22 mouse cellular contexts compared by ENCODE assay signal in the genomic region with DNA sequence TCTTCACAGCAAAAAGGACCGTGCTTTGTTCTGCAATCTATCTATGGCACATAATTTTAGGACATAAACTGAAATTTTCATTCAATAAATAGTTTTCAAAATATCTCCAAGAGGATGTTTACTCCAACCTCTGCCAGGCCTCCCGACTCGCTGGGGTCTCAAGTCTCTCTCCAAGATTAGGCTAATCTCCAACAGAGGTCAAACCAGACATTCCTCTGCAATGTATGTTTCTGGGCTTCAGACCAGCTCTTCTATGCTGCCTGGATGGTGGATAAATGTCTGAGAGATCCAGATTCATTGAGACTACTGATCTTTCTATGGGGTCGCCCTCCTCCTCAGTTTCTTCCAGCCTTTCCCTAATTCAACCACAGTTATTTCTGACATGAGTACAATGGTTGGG.
DNase-seq lines count a peak whose midpoint lies in the region; ATAC-seq and TF ChIP-seq lines count a peak whose summit lies in the region.
"Had no signal": no experiment of that assay in that cellular context is flagged by ENCODE, and none has a peak within 500 bp of the region (broad histone marks: within the 10 kb centered on the region; RNA-seq: fewer than 3 reads in every experiment).

No protein-coding gene starts in this region.

- H3K27me3 ChIP-seq in lung, embryonic 14.5 days (ENCODE audit: insufficient read depth, low read length): no peaks in the 10 kb centered on the region
- no peaks in the 10 kb centered on the region for H3K27me3 ChIP-seq in lung, embryonic 15.5 days
- no peaks in the 10 kb centered on the region for H3K27me3 ChIP-seq in lung, embryonic 16.5 days (ENCODE audit: control insufficient read depth, insufficient read depth, low read depth, low read length)
- H3K27me3 ChIP-seq: CH12.LX, Patski had no signal

- H3K36me3 ChIP-seq in lung, embryonic 14.5 days (ENCODE audit: insufficient read depth): no peaks in the 10 kb centered on the region
- H3K36me3 ChIP-seq in lung, embryonic 15.5 days: no peaks in the 10 kb centered on the region
- H3K36me3 ChIP-seq in lung, embryonic 16.5 days (ENCODE audit: control insufficient read depth, insufficient read depth, low read length): no peaks in the 10 kb centered on the region
- H3K36me3 ChIP-seq: G1E had no signal

- H3K9ac ChIP-seq in lung, embryonic 14.5 days: no peak overlapping the region
- H3K9ac ChIP-seq in lung, embryonic 15.5 days: no peak overlapping the region
- no peak overlapping the region for H3K9ac ChIP-seq in lung, embryonic 16.5 days (ENCODE audit: low read length)

- no peaks in the 10 kb centered on the region for H3K4me1 ChIP-seq in lung, embryonic 14.5 days (ENCODE audit: insufficient read depth)
- 0 out of 2 replicates have a peak, but pooled peaks cover 4% of the 10 kb centered on the region for H3K4me1 ChIP-seq in lung, embryonic 15.5 days
- 0 out of 2 replicates have a peak, but pooled peaks cover 2% of the 10 kb centered on the region for H3K4me1 ChIP-seq in lung, embryonic 16.5 days (replicated peaks; ENCODE audit: control insufficient read depth, insufficient read depth, low read length)

- H3K27ac ChIP-seq in lung, embryonic 14.5 days (ENCODE audit: low read depth): no peak overlapping the region
- H3K27ac ChIP-seq in lung, embryonic 15.5 days: peak overlapping the region; percentile 55; the same call in 1 of the 2 replicates
- peak overlapping the region; percentile 59; the same call in 1 of the 2 replicates for H3K27ac ChIP-seq in lung, embryonic 16.5 days (ENCODE audit: low read length)

- no peaks in the 10 kb centered on the region for H3K9me3 ChIP-seq in lung, embryonic 14.5 days (ENCODE audit: low read depth, low read length)
- no peaks in the 10 kb centered on the region for H3K9me3 ChIP-seq in lung, embryonic 15.5 days
- no peaks in the 10 kb centered on the region for H3K9me3 ChIP-seq in lung, embryonic 16.5 days (ENCODE audit: control insufficient read depth, low read length)

- H3K4me3 ChIP-seq in lung, embryonic 14.5 days (ENCODE audit: low read depth, low read length): no peak overlapping the region
- H3K4me3 ChIP-seq in lung, embryonic 15.5 days: no peak overlapping the region
- no peak overlapping the region for H3K4me3 ChIP-seq in lung, embryonic 16.5 days (ENCODE audit: low read length)

- no peak for TF ChIP-seq CTCF in lung, embryonic 14.5 days (IDR thresholded peaks at IDR 0.05; ENCODE audit: low read depth)

- peak; percentile 68 for DNase-seq in heart, adult 11 months
- no peak for DNase-seq in heart, adult 9 months (ENCODE audit: low spot score in 2 of 2)
- peak; percentile 83 for DNase-seq in lung, embryonic 14.5 days
- DNase-seq in lung, postnatal 36 days: no peak
- no peak for DNase-seq in lung, postnatal 14 days
- no peak for DNase-seq in lung, postnatal 25 days (ENCODE audit: low spot score)
- DNase-seq: adrenal gland, adult 2 months; adrenal gland, adult 8-10 months; adrenal gland, postnatal 10 days; adrenal gland, postnatal 14 days; adrenal gland, postnatal 25 days; adrenal gland, postnatal 36 days; B cell, adult 2 months; cerebellum, adult 11 months; cerebellum, adult 11-12 months had no signal

- ATAC-seq in lung, embryonic 14.5 days (ENCODE audit: insufficient read depth): peak; percentile 92
- ATAC-seq in lung, embryonic 15.5 days (ENCODE audit: borderline replicate concordance, extremely low read depth, low FRiP score, low TSS enrichment): peak; percentile 94; the same call in 1 of the 2 replicates
- ATAC-seq in lung, embryonic 16.5 days (ENCODE audit: low read depth): peak; percentile 97
- ATAC-seq: activated CD4-positive, CD25-positive, alpha-beta regulatory T cell, adult 4 months; CD4-positive, CD25-positive, alpha-beta regulatory T cell, adult 4 months; Patski had no signal

- no peak overlapping the region for H3K4me2 ChIP-seq in lung, embryonic 14.5 days
- H3K4me2 ChIP-seq in lung, embryonic 15.5 days: no peak overlapping the region
- H3K4me2 ChIP-seq in lung, embryonic 16.5 days (ENCODE audit: low read depth, low read length): no peak overlapping the region

- WGBS in lung, embryonic 14.5 days: 51% methylated on average over 4 of the region's 4 CpGs
- 49% methylated on average over 4 of the region's 4 CpGs for WGBS in lung, embryonic 15.5 days
- WGBS in lung, embryonic 16.5 days: 50% methylated on average over 4 of the region's 4 CpGs

Comparison
In these comparisons a context has a peak if more than half of its experiments do, and no peak if none do; other contexts are left out.
1. DNase-seq: peak in heart, adult 11 months (single experiment) and lung, embryonic 14.5 days (single experiment); none in heart, adult 9 months (0 of 2), lung, postnatal 36 days (single experiment), lung, postnatal 14 days (single experiment) and lung, postnatal 25 days (single experiment).
2. Peak in every context shown above with its lines, with median percentiles within 50 percentile points of each other: ATAC-seq.